Mouse (Mus musculus): ENCODE data around the gene Mrps36. TPM values are rescaled to one million over a fixed set of nuclear protein-coding genes. Genes with fewer than 3 reads are reported as not detected.
"Not testable (repeated sequence)": the region's sequence is repeated elsewhere in the genome, so short reads cannot be mapped to it uniquely, and the experiment has no call there.

Gene Mrps36
- polyA plus RNA-seq, 1 experiment from 2014 or later = 124 TPM

DNA sequence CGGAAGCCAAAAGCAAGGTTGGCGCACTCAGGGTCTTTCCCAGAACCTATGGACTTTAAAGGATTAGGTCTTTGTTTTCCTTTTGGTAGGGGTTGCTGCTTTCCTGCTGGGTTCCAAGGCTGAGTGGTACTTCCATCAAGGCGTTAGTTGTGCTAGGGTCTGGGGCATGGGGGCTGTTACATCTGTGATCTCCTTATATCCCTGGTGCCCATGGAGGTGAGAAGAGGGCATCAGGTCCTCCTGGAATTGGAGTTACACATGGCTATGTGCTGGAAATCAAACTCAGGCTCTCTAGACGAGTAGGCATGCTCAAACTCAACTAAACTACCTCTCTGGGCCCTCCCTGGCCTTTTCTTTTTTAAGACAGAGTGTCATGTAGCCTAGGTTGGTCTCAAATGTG is 9.7 kb upstream of the Mrps36 start:
- no peaks in the 10 kb centered on the region for H3K27me3 ChIP-seq (replicated peaks; ENCODE audit: low read depth, poor library complexity, severe bottlenecking)
- no peak overlapping the region for H3K4me3 ChIP-seq
- H3K9me3 ChIP-seq = no peaks in the 10 kb centered on the region
- DNase-seq (ENCODE audit: low spot score) = no peak
- WGBS = 73% methylated on average over 4 of the region's 4 CpGs
- no peaks in the 10 kb centered on the region for H3K4me1 ChIP-seq
- no peak overlapping the region for H3K27ac ChIP-seq (replicated peaks)
- H3K36me3 ChIP-seq (replicated peaks) = peaks cover 4% of the 10 kb centered on the region

DNA sequence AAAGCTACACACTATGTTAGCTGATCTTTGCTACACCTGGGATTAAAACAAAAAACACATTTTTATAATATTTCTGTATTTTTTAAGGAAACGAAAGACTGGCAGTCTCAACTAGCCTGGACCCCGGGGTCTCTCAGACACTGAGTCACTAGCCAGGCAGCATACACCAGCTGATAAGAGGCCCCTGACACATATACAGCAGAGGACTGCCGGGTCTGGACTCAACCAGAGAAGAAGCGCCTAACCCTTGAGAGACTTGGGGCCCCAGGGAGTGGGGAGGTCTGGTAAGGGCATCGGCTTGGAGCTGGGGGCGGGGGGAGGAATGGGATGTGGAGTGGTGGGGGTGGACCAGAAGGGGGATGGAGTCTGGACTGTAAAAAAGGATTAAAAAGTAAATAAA is 8.6 kb upstream of the Mrps36 start:
- Histone ChIP-seq H3K4me3 (no peak overlapping the region), H3K9me3 (no peaks in the 10 kb centered on the region), H3K4me1 (no peaks in the 10 kb centered on the region), H3K36me3 (replicated peaks) (no peaks in the 10 kb centered on the region; the same call in none of the 2 replicates), H3K27ac (replicated peaks) (no peak overlapping the region), H3K27me3 (replicated peaks; ENCODE audit: low read depth, poor library complexity, severe bottlenecking) (no peaks in the 10 kb centered on the region)
- WGBS = 87% methylated on average over 6 of the region's 6 CpGs
- no peak for DNase-seq (ENCODE audit: low spot score)

DNA sequence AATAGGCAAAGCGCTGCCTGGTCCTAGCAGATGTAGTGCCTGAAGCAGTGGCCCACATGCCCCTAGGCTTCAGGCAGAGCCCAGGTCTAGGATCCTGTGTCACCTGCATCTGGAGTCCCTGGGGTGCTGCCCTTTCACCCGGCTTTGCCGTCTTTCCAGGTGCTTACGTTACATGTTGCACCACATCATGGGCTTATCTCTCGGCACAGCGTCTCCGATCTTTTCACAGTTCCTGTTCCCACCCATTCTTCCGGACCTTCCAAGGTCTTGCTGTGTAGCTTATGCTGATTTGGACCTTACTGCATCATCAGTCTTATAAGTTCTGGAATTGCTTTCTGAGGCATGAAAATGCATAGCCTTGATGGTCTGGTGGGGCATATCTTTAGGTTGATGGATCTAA is 8.1 kb upstream of the Mrps36 start:
- no peak for DNase-seq (ENCODE audit: low spot score)
- H3K27ac ChIP-seq (replicated peaks) = no peak overlapping the region
- no peaks in the 10 kb centered on the region for H3K27me3 ChIP-seq (replicated peaks; ENCODE audit: low read depth, poor library complexity, severe bottlenecking)
- no peaks in the 10 kb centered on the region for H3K9me3 ChIP-seq
- H3K4me1 ChIP-seq = no peaks in the 10 kb centered on the region
- no peaks in the 10 kb centered on the region; the same call in 1 of the 2 replicates for H3K36me3 ChIP-seq (replicated peaks)
- 88% methylated on average over 8 of the region's 8 CpGs for WGBS
- no peak overlapping the region for H3K4me3 ChIP-seq

DNA sequence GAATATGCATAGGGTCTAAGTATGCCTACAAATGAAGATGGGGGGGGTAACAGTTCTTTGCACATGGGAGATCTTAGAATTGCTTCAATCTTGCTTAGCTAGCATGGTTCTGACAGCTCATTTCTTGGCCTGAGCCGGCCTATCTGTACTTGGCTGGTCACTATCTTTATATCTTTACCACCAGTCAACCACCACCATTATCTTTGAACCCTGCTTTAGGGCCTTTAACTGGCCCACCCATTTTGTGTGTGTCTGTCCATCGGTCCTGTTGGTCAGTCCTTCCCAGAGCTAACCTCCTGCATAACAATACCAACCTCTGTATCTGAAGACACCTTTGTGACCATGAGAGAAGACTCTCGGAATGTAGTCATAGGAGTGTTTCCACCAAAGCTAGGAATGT is 6.9 kb upstream of the Mrps36 start:
- no peaks in the 10 kb centered on the region for H3K27me3 ChIP-seq (replicated peaks; ENCODE audit: low read depth, poor library complexity, severe bottlenecking)
- WGBS = 85% methylated on average over 3 of the region's 3 CpGs
- H3K36me3 ChIP-seq (replicated peaks) = no peaks in the 10 kb centered on the region
- no peaks in the 10 kb centered on the region for H3K4me1 ChIP-seq
- H3K27ac ChIP-seq (replicated peaks) = no peak overlapping the region
- no peak overlapping the region for H3K4me3 ChIP-seq
- no peak for DNase-seq (ENCODE audit: low spot score)
- H3K9me3 ChIP-seq = no peaks in the 10 kb centered on the region

DNA sequence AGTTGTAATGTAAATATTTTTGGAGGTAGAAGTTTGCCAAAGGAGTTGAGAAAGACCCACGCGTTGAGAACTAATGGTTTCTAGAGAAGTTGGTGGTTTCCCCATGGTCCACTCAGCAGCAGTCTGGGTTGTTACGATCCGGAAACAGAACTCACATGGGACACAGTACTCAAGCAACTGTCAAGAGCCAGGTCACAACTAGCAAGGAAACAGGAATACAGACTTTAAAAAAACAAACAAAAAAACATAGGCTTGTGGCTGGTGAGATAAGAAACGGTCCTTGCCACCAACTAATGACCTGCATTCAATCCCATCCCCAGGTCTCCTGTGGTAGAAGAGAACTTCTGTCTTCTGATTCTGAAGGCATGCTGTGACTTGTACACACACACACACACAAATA is 6.3 kb upstream of the Mrps36 start:
- Histone ChIP-seq H3K4me1 (no peaks in the 10 kb centered on the region), H3K9me3 (no peaks in the 10 kb centered on the region), H3K27ac (replicated peaks) (no peak overlapping the region), H3K36me3 (replicated peaks) (no peaks in the 10 kb centered on the region), H3K4me3 (no peak overlapping the region), H3K27me3 (replicated peaks; ENCODE audit: low read depth, poor library complexity, severe bottlenecking) (no peaks in the 10 kb centered on the region)
- no peak for DNase-seq (ENCODE audit: low spot score)
- WGBS = 85% methylated on average over 5 of the region's 5 CpGs

DNA sequence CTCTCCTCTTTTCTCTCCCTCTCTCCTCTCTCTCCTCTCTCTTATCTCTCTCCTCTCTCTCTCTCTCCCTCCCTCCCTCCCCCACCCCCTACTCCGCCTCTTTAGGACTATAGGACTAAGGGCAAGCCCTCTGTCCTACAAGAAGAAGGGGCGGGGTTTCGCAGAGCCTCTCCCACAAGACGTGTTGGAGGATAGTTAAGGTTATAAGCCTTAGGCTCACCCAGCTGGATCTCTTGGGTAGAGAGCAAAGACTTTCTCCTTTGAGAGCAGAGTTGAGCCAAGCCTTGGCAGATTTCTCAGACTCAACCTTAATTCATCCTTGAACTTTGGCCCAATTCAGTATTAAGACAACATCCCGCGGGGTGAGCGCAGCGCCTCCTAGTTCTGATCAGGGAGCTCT is 4.2 kb upstream of the Mrps36 start:
- Histone ChIP-seq H3K4me1 (peaks cover 4% of the 10 kb centered on the region), H3K27me3 (replicated peaks; ENCODE audit: low read depth, poor library complexity, severe bottlenecking) (no peaks in the 10 kb centered on the region), H3K36me3 (replicated peaks) (no peaks in the 10 kb centered on the region), H3K27ac (replicated peaks) (no peak overlapping the region), H3K9me3 (no peaks in the 10 kb centered on the region), H3K4me3 (no peak overlapping the region)
- 50% methylated on average over 8 of the region's 8 CpGs for whole genome bisulfite sequencing
- DNase-seq (ENCODE audit: low spot score) = no peak

DNA sequence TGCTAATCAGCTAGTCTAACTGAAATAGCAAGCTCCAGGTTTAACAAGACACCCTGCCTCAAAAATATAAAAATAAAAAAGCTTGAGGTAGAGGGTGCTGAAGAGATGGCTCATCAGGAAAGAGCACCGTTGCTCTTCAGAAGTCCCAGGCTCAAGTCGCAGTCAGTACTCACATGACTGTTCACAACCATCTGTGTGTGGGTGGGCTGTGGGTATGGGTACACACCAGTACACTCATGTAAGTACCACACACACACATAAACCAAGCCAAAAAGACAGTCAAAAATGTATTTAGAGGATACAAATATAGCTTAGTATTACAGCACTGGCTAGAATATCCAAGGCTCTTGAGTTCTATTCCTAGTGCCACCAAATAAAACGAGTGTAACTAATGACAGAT is 1.6 kb upstream of the Mrps36 start:
- Histone ChIP-seq H3K27ac (replicated peaks) (no peak overlapping the region), H3K27me3 (replicated peaks; ENCODE audit: low read depth, poor library complexity, severe bottlenecking) (no peaks in the 10 kb centered on the region), H3K9me3 (no peaks in the 10 kb centered on the region), H3K36me3 (replicated peaks) (no peaks in the 10 kb centered on the region), H3K4me3 (no peak overlapping the region), H3K4me1 (peaks cover 12% of the 10 kb centered on the region)
- WGBS = 83% methylated on average over 3 of the region's 3 CpGs
- no peak for DNase-seq (ENCODE audit: low spot score)

DNA sequence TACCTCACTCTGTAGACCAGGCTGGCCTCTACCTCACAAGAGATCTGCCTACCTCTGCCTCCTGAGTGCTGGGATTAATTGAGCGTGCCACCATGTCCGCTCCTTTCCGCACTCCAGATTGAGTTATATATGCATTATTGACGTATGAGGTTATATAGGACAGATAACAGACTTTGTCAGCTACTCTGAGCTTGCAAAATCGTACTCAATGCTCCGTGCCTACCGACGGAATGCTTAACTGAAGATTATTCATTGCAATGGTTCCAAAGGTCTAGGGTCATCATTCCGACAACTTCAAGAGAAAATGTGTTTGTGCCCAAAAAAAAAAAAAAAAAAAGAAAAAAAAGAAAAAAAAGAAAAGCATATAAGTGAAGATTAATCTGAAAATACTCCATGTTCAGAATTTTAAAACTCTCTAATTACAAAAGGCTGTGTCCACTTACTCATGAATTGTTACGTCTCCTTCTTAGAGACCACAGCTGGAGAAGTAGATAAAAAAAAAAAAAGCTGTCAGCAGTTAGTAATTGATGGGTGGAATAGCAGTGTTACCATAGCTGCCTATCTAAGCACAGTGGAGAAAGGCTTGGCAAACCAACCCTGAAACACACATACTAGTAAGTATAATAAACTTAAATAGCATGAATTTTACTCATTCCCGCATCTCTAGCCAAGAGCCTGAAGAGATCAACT is 968 bp downstream of the Mrps36 start:
- DNase-seq (ENCODE audit: low spot score) = no peak
- no peaks in the 10 kb centered on the region for H3K27me3 ChIP-seq (replicated peaks; ENCODE audit: low read depth, poor library complexity, severe bottlenecking)
- WGBS = 72% methylated on average over 11 of the region's 11 CpGs

DNA sequence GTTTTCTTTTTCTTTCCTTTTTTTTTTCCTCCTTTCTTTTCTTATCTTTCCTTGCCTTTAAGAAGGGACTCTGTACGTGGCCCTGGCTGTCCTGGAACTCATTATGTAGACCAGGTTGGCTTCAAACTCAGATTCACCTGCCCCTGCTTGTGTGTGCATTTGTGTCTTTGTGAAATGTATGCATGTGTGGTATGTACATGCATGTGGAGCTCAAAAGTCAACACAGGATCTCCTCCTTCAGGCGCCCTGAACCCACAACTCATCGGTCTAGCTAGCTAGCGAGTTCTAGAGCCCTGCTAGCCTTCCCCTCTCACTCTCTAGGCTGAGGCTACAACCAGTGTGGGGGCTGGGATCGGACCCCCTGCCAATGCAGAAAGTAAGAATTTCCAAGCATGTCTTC is 1.6 kb downstream of the Mrps36 start:
- H3K9me3 ChIP-seq = no peaks in the 10 kb centered on the region
- 86% methylated on average over 5 of the region's 5 CpGs for WGBS
- peaks cover 10% of the 10 kb centered on the region for H3K36me3 ChIP-seq (replicated peaks)
- H3K4me3 ChIP-seq = no peak overlapping the region
- no peak for DNase-seq (ENCODE audit: low spot score)
- H3K27me3 ChIP-seq (replicated peaks; ENCODE audit: low read depth, poor library complexity, severe bottlenecking) = no peaks in the 10 kb centered on the region
- H3K27ac ChIP-seq (replicated peaks) = no peak overlapping the region
- H3K4me1 ChIP-seq = peaks cover 12% of the 10 kb centered on the region

More for the DNA sequence above, 968 bp downstream of the Mrps36 start:
- peak overlapping the region; percentile 93 for H3K27ac ChIP-seq (replicated peaks)
- H3K36me3 ChIP-seq (replicated peaks) = peaks cover 4% of the 10 kb centered on the region
- H3K4me3 ChIP-seq = peak overlapping the region; percentile 81
- peaks cover 12% of the 10 kb centered on the region for H3K4me1 ChIP-seq
- no peaks in the 10 kb centered on the region for H3K9me3 ChIP-seq

DNA sequence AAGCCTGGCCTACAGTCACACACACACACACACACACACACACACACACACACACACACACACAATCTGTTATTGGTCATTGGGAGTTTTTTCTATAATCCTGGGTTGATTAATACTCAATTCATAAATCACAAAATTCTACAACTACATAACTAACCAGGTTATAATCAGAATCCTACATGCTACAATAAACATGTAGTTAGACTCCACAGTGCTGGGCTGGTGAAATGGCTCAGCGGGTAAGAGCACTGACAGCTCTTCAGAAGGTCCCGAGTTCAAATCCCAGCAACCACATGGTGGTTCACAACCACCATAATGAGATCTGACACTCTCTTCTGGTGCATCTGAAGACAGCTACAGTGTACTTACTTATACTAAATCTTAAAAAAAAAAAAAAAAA is 11.7 kb downstream of the Mrps36 start:
- Histone ChIP-seq H3K36me3 (replicated peaks) (peaks cover 38% of the 10 kb centered on the region), H3K9me3 (no peaks in the 10 kb centered on the region), H3K27me3 (replicated peaks; ENCODE audit: low read depth, poor library complexity, severe bottlenecking) (no peaks in the 10 kb centered on the region), H3K27ac (replicated peaks) (no peak overlapping the region), H3K4me1 (peaks cover 13% of the 10 kb centered on the region), H3K4me3 (no peak overlapping the region)
- WGBS = 93% methylated on average over 2 of the region's 2 CpGs
- DNase-seq (ENCODE audit: low spot score) = no peak

DNA sequence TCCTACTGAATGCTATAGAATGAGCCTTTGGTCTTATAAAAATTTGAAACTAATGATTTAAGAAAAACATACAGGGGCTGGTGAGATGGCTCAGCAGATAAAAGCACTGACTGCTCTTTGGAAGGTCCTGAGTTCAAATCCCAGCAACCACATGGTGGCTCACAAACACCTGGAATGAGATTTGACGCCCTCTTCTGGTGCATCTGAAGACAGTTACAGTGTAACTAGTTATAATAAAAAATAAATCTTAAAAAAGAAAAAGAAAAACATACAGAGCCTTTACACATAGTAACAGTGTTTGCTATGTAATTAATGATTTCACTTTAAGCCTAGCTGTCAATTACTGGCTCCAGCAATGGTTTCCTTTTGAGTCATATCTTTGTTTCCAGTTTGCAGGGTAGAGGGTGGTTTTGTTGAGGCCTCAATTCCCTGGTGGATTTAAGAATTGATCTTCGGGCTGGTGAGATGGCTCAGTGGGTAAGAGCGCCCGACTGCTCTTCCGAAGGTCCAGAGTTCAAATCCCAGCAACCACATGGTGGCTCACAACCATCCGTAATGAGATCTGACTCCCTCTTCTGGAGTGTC is 12.9 kb downstream of the Mrps36 start:
- H3K36me3 ChIP-seq (replicated peaks) = peaks cover 42% of the 10 kb centered on the region
- H3K27me3 ChIP-seq (replicated peaks; ENCODE audit: low read depth, poor library complexity, severe bottlenecking); H3K9me3 ChIP-seq; DNase-seq (ENCODE audit: low spot score): not testable (repeated sequence)
- H3K4me3 ChIP-seq = peak overlapping the region; percentile 90
- peak overlapping the region; percentile 93 for H3K27ac ChIP-seq (replicated peaks)
- H3K4me1 ChIP-seq = peaks cover 13% of the 10 kb centered on the region
- WGBS = 93% methylated on average over 6 of the region's 6 CpGs

DNA sequence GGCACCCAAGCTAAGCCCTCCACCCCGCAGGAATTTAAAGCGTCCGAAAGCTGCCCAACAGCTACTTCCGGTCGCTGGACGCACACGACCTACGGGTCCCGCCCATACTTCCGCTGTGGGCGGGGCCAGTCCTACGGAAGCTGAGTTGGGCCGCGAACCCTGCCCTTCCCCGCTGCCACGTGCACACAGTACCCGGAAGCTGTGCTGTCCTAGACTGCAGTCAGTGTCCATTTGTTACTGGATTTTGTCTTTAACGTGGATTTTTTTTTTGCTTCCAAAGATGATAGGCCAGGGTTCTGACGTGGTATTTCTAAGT is 13.6 kb downstream of the Mrps36 start, which contains the start of gene Cdk7:
Cdk7 (minus strand) TSS at position 79 of the 316 bp plus-strand sequence.
- under 1% methylated on average over 19 of the region's 19 CpGs for WGBS
- Histone ChIP-seq H3K36me3 (replicated peaks) (peaks cover 44% of the 10 kb centered on the region), H3K9me3 (no peaks in the 10 kb centered on the region), H3K4me3 (peak within 1 kb of the TSS; percentile 90), H3K27ac (replicated peaks) (peak within 1 kb of the TSS; percentile 93), H3K27me3 (replicated peaks; ENCODE audit: low read depth, poor library complexity, severe bottlenecking) (no peaks in the 10 kb centered on the region), H3K4me1 (peaks cover 13% of the 10 kb centered on the region)
- DNase-seq (ENCODE audit: low spot score) = peak; percentile 96

DNA sequence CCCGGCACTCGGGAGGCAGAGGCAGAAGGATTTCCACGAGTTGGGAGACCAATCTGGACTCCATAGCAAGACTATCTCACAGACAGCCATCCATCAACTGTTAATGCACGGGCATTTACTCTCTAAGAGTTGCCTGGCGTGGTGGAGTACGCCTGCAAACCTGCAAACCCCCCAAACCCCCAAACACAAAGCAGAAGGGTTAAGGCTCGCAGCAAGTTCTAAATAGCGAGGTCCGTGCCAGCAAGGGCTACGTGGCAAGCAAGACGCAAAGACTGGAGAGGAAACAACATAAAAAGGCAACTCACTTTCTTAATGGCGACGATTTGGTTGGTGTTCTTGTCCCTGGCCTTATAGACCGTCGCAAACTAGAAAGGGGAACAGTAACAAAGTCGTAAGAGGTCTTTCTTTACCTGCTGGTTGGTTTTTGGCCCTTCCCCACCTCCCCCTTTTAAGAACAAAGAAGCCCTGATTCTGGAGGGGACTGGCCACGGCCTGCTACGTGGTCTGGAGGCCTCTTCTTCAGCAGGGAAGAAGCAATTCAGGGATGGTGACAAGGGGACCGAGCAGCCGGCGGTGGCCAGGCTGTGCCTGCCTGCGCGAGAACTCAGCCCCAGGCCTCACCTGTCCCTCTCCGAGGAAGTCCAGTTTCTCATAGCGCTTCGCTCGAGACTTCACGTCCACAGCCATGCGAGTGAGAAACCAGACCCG is 14.2 kb downstream of the Mrps36 start:
- Histone ChIP-seq H3K27me3 (replicated peaks; ENCODE audit: low read depth, poor library complexity, severe bottlenecking) (no peaks in the 10 kb centered on the region), H3K36me3 (replicated peaks) (peaks cover 45% of the 10 kb centered on the region), H3K4me1 (peaks cover 13% of the 10 kb centered on the region), H3K27ac (replicated peaks) (peak overlapping the region; percentile 93), H3K9me3 (no peaks in the 10 kb centered on the region), H3K4me3 (peak overlapping the region; percentile 90)
- WGBS = 1% methylated on average over 30 of the region's 30 CpGs
- DNase-seq (ENCODE audit: low spot score) = peak; percentile 27
